Mouse (Mus musculus) heart, adult 2 months (tissue): Measurements from ENCODE around the gene Pex11b.

ENCODE experiments used
- CTCF ChIP-seq: fragments of 200-600 bp; IDR thresholded peaks from 2 replicates; pipeline ENCODE4 v1.8.1; 2022; ENCODE audit warnings: antibody characterized with exemption, mild to moderate bottlenecking, moderate library complexity
- POLR2A ChIP-seq: fragments of 200-500 bp; IDR thresholded peaks from 2 replicates; pipeline ENCODE4 v1.6.1; 2011; ENCODE audit warnings: mild to moderate bottlenecking, low read depth, low read length, control low read depth; ENCODE audit not compliant: insufficient read depth

GRCm38 (mm10) chr3:96663432-96664239 is 28.5 kb downstream of the Pex11b start:
- TF ChIP-seq POLR2A = no peak
- peak; percentile 98 for TF ChIP-seq CTCF
